ENCODE assay signal across 8 mouse cellular contexts in genomic region chr2:52859466-52859840, GRCm38 (mm10). TPM values are rescaled to one million over a fixed set of nuclear protein-coding genes. Genes with fewer than 3 reads are reported as not detected.
DNase-seq lines count a peak whose midpoint lies in the region; ATAC-seq and TF ChIP-seq lines count a peak whose summit lies in the region.

No protein-coding gene starts in this region.

- ATAC-seq in hindbrain, embryonic 14.5 days (ENCODE audit: low FRiP score): no peak
- no peak for ATAC-seq in liver, embryonic 15.5 days (ENCODE audit: insufficient read depth)

- no peak for TF ChIP-seq CTCF in gastrocnemius, adult 2 months (IDR thresholded peaks at IDR 0.05)
- no peak for TF ChIP-seq CTCF in cortical plate, adult 2 months (IDR thresholded peaks at IDR 0.05; ENCODE audit: extremely low read depth, insufficient read depth, low read length)

- no peaks in the 10 kb centered on the region for H3K36me3 ChIP-seq in hindbrain, embryonic 14.5 days (replicated peaks; ENCODE audit: control insufficient read depth, insufficient read depth)
- no peaks in the 10 kb centered on the region for H3K36me3 ChIP-seq in liver, embryonic 15.5 days (replicated peaks)

- H3K27ac ChIP-seq in gastrocnemius, adult 2 months: peak overlapping the region; percentile 92
- no peak overlapping the region for H3K27ac ChIP-seq in cortical plate, adult 2 months (ENCODE audit: insufficient read depth, low read length)
- no peak overlapping the region for H3K27ac ChIP-seq in hindbrain, embryonic 14.5 days
- H3K27ac ChIP-seq in liver, embryonic 15.5 days (replicated peaks): no peak overlapping the region

- no peak for DNase-seq in gastrocnemius, adult 2 months
- no peak for DNase-seq in gastrocnemius, adult 8-10 months (ENCODE audit: low spot score in 2 of 2)
- peak; percentile 38 for DNase-seq in hindbrain, embryonic 14.5 days (ENCODE audit: low spot score)
- no peak for DNase-seq in right cerebral cortex, postnatal 4 days
- no peak for DNase-seq in layer of hippocampus, adult 9-10 months (ENCODE audit: low spot score)
- DNase-seq in adrenal gland, postnatal 25 days: no peak

- 3% methylated on average over 7 of the region's 7 CpGs for WGBS in hindbrain, embryonic 14.5 days
- 23% methylated on average over 7 of the region's 7 CpGs for WGBS in liver, embryonic 15.5 days (ENCODE audit: insufficient replicate concordance)

- peak overlapping the region; percentile 98 for H3K4me3 ChIP-seq in gastrocnemius, adult 2 months
- peak overlapping the region; percentile 99 for H3K4me3 ChIP-seq in cortical plate, adult 2 months (ENCODE audit: insufficient read depth, low read length)
- peak overlapping the region; percentile 89 for H3K4me3 ChIP-seq in hindbrain, embryonic 14.5 days (replicated peaks; ENCODE audit: low read length)
- no peak overlapping the region for H3K4me3 ChIP-seq in liver, embryonic 15.5 days (replicated peaks)

- peak overlapping the region; percentile 96 for H3K9ac ChIP-seq in hindbrain, embryonic 14.5 days
- no peak overlapping the region for H3K9ac ChIP-seq in liver, embryonic 15.5 days

- TF ChIP-seq POLR2A in cortical plate, adult 2 months (IDR thresholded peaks at IDR 0.05; ENCODE audit: extremely low read depth, insufficient read depth, low read length): no peak

- H3K4me2 ChIP-seq in hindbrain, embryonic 14.5 days (replicated peaks): peak overlapping the region; percentile 86
- peak overlapping the region; percentile 74 for H3K4me2 ChIP-seq in liver, embryonic 15.5 days

- H3K27me3 ChIP-seq in hindbrain, embryonic 14.5 days (ENCODE audit: control insufficient read depth, insufficient read depth, low read length): no peaks in the 10 kb centered on the region
- peaks cover 52% of the 10 kb centered on the region for H3K27me3 ChIP-seq in liver, embryonic 15.5 days

- intact Hi-C loops in gastrocnemius, adult 2 months (cut with DNase I): loop anchor here (2.0 to 5.0 kb wide), 2 partner anchors 97 to 223 kb away; no protein-coding TSS in a partner anchor

- no peaks in the 10 kb centered on the region for H3K9me3 ChIP-seq in hindbrain, embryonic 14.5 days (ENCODE audit: control insufficient read depth, low read length)
- no peaks in the 10 kb centered on the region for H3K9me3 ChIP-seq in liver, embryonic 15.5 days (replicated peaks)

- peaks cover 5% of the 10 kb centered on the region for H3K4me1 ChIP-seq in cortical plate, adult 2 months (ENCODE audit: control insufficient read depth, insufficient read depth, low read length)
- peaks cover 34% of the 10 kb centered on the region for H3K4me1 ChIP-seq in hindbrain, embryonic 14.5 days (replicated peaks; ENCODE audit: control insufficient read depth, insufficient read depth, low read length)
- no peaks in the 10 kb centered on the region for H3K4me1 ChIP-seq in liver, embryonic 15.5 days (replicated peaks)

RNA-seq across cellular contexts. Expression of gene Fmnl2, which starts 1.8 kb away (rescaled TPM):
- 1 to 10 TPM; 6.0 to 7.0 TPM for total RNA-seq in gastrocnemius, adult 2 months (2021)
- total RNA-seq in gastrocnemius, adult 8-10 months (2022): 1 to 10 TPM; 3.8 to 6.6 (median 5.5) TPM
- polyA plus RNA-seq in cortical plate, adult 2 months (2012; rRNA removed): 24.9 and 25.2 TPM in 2 replicates
- polyA plus RNA-seq in hindbrain, embryonic 14.5 days (2014; fragmentation: Nextera tagmentation; extraction: Ambion mirVana): 13.4 and 13.7 TPM in 2 replicates
- polyA plus RNA-seq in liver, embryonic 15.5 days (2015; fragmentation: Nextera tagmentation; extraction: Ambion mirVana): 0.46 and 0.70 TPM in 2 replicates
- total RNA-seq in adrenal gland, postnatal 25 days (2021): 15.5 and 16.9 TPM in 2 replicates
